Mouse (Mus musculus) intestine, postnatal 0 days (tissue): ENCODE data around the gene Pik3cb. TPM values are rescaled to one million over a fixed set of nuclear protein-coding genes. Genes with fewer than 3 reads are reported as not detected.

Experiments used
- ATAC-seq: fragments of 200-750 bp; cut with Nextera tagmentation; 2 replicates; pipeline ENCODE4 v1.8.0; 2017; ENCODE audit warnings: mild to moderate bottlenecking, moderate TSS enrichment, moderate library complexity
- H3K27ac ChIP-seq: fragments of 300-500 bp; sonication (generic); 2 replicates; pipeline ENCODE4 v1.5.1; 2014; ENCODE audit warnings: mild to moderate bottlenecking, low read depth, low read length, moderate library complexity
- H3K27me3 ChIP-seq: fragments of 300-500 bp; sonication (generic); replicated peaks from 2 replicates; pipeline ENCODE4 v1.6.1; 2014; ENCODE audit warnings: low read length, mixed read lengths; ENCODE audit not compliant: control insufficient read depth, insufficient read depth
- H3K36me3 ChIP-seq: fragments of 300-500 bp; sonication (generic); 2 replicates; pipeline ENCODE4 v1.6.1; 2014; ENCODE audit warnings: mild to moderate bottlenecking, moderate library complexity; ENCODE audit not compliant: control insufficient read depth, insufficient read depth
- H3K4me1 ChIP-seq: fragments of 300-500 bp; sonication (generic); replicated peaks from 2 replicates; pipeline ENCODE4 v1.6.1; 2014; ENCODE audit warnings: antibody characterized with exemption, low read length, mixed read lengths; ENCODE audit not compliant: control insufficient read depth, insufficient read depth
- H3K4me2 ChIP-seq: fragments of 300-500 bp; sonication (generic); replicated peaks from 2 replicates; pipeline ENCODE4 v1.6.1; 2014; ENCODE audit warnings: low read depth, mild to moderate bottlenecking, moderate library complexity
- H3K4me3 ChIP-seq: fragments of 300-500 bp; sonication (generic); 2 replicates; pipeline ENCODE4 v1.5.1; 2014; ENCODE audit warnings: low read depth, low read length
- H3K9ac ChIP-seq: fragments of 300-500 bp; sonication (generic); 2 replicates; pipeline ENCODE4 v1.6.1; 2014; ENCODE audit warnings: mild to moderate bottlenecking, low read depth, low read length
- H3K9me3 ChIP-seq: fragments of 300-500 bp; sonication (generic); 2 replicates; pipeline ENCODE4 v1.6.1; 2016; ENCODE audit warnings: mixed run types; ENCODE audit not compliant: control insufficient read depth
- CTCF ChIP-seq: sonication (generic); IDR thresholded peaks from 2 replicates; pipeline ENCODE4 v1.5.1; 2016; ENCODE audit warnings: low read depth, mild to moderate bottlenecking, control low read depth, antibody characterized with exemption, moderate library complexity
- WGBS: fragments of 180-500 bp; shearing (Covaris S2); extraction: QIAGEN DNeasy Blood & Tissue Kit; methylation state at CpG from one replicate; pipeline ENCODE4 v1.1.7; 2014; 5-methylcytosine and 5-hydroxymethylcytosine counted together
- polyA plus RNA-seq: library from polyadenylated mRNA; unstranded; fragments of >200 nt; fragmentation: Nextera tagmentation; extraction: Ambion mirVana; gene quantifications from 2 replicates; pipeline ENCODE4 v1.2.1, GENCODE M21; 2015

The Pik3cb gene
- polyA plus RNA-seq, 1 experiment from 2014 or later: 1.2 TPM

- H3K4me2 ChIP-seq: no peak overlapping the region
- H3K9me3 ChIP-seq: no peaks in the 10 kb centered on the region
- ATAC-seq: no peak
- H3K27ac ChIP-seq: no peak overlapping the region
- no peaks in the 10 kb centered on the region for H3K27me3 ChIP-seq
- WGBS: 78% methylated on average over 3 of the region's 3 CpGs
- H3K4me1 ChIP-seq: no peaks in the 10 kb centered on the region
- TF ChIP-seq CTCF: no peak
- H3K36me3 ChIP-seq: no peaks in the 10 kb centered on the region; the same call in 1 of the 2 replicates
- no peak overlapping the region for H3K4me3 ChIP-seq
- no peak overlapping the region for H3K9ac ChIP-seq
Measured at GRCm38 (mm10) chr9:99057751-99058150, 82.7 kb downstream of the Pik3cb start.

DNA sequence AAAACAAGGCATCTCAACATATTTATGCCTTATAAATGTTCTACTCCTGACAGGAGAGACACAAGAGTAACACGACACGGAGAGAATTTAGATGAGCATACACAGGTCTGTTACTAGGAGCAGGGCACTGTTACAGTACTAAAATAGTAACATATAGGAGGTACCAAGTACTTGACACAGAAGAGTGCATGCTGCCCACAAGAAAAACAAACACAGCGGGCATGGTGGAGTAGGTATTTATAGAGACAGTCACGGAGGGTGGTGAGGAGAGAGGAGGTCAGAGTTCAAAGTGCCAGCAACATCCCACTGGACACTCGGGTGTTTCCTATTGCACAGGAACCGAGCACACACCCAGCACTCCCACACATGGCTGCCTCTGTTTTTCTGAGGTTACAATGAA lies 90.7 kb downstream of the Pik3cb start:
- Histone ChIP-seq H3K27me3 (no peaks in the 10 kb centered on the region), H3K36me3 (0 out of 2 replicates have a peak, but pooled peaks cover 14% of the 10 kb centered on the region), H3K4me1 (no peaks in the 10 kb centered on the region), H3K27ac (no peak overlapping the region), H3K4me3 (no peak overlapping the region), H3K4me2 (no peak overlapping the region), H3K9me3 (no peaks in the 10 kb centered on the region), H3K9ac (no peak overlapping the region)
- WGBS: 55% methylated on average over 6 of the region's 6 CpGs
- TF ChIP-seq CTCF: no peak
- no peak for ATAC-seq

DNA sequence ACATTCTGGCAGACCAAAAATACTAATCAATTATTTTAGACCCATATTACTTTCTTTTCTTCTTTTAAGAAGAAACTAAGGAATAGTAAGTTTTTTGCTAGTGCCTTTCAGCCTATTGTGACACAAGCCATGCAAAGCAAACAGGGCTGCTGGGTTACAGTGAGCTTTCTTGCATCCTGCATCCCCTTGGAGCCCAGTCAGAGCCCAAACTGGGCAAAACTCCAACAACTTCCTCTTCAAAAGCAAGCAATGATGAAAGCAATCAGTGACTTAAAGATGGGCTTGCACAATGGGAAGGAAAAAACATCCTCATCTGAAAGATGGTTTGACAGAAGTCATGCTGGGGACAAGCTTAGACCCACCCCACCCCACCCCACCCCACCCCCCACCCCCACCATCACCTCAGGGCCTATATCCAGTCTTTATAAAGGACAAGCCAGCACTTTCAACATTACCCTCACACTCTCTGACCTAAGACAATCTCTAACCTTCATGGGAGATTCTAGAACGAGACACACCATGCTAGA lies 91.6 kb downstream of the Pik3cb start:
- Histone ChIP-seq H3K9ac (no peak overlapping the region), H3K27me3 (no peaks in the 10 kb centered on the region), H3K27ac (no peak overlapping the region), H3K36me3 (0 out of 2 replicates have a peak, but pooled peaks cover 14% of the 10 kb centered on the region), H3K4me1 (no peaks in the 10 kb centered on the region), H3K4me3 (no peak overlapping the region), H3K4me2 (no peak overlapping the region), H3K9me3 (no peaks in the 10 kb centered on the region)
- 82% methylated on average over 1 of the region's 1 CpGs for WGBS
- ATAC-seq: no peak
- TF ChIP-seq CTCF: no peak

GRCm38 (mm10) chr9:99044761-99045160 lies 95.7 kb downstream of the Pik3cb start:
- Histone ChIP-seq H3K4me3 (no peak overlapping the region), H3K27me3 (no peaks in the 10 kb centered on the region), H3K4me2 (no peak overlapping the region), H3K9me3 (no peaks in the 10 kb centered on the region), H3K36me3 (peaks cover 9% of the 10 kb centered on the region; the same call in 1 of the 2 replicates), H3K27ac (no peak overlapping the region), H3K9ac (no peak overlapping the region), H3K4me1 (no peaks in the 10 kb centered on the region)
- no peak for TF ChIP-seq CTCF
- 86% methylated on average over 8 of the region's 8 CpGs for WGBS
- no peak for ATAC-seq

- Histone ChIP-seq H3K9me3 (no peaks in the 10 kb centered on the region), H3K4me3 (no peak overlapping the region), H3K36me3 (peaks cover 9% of the 10 kb centered on the region), H3K27ac (no peak overlapping the region), H3K4me2 (no peak overlapping the region), H3K27me3 (no peaks in the 10 kb centered on the region), H3K4me1 (no peaks in the 10 kb centered on the region), H3K9ac (no peak overlapping the region)
- ATAC-seq: no peak
- 75% methylated on average over 4 of the region's 4 CpGs for WGBS
- no peak for TF ChIP-seq CTCF
Measured at GRCm38 (mm10) chr9:99042641-99043040, 97.8 kb downstream of the Pik3cb start.

DNA sequence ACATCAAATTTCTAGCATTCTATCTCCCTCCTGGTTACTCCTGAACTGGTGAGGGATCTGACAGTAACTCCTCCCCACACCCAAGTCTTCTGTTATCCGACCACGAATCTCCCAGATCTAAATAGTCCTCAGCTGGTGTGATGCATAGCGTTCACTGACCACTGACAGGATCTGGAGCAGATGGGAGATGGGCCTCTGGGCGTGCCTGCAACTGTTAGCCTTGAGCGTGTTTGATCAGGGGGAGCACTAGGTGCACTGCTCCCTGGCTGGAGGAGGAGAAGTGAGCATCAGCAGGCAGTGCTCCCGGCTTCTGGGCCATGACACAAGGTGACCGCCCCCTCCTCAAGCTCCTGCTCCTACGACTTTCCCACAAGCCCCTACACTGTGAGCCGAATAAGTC lies 98.4 kb downstream of the Pik3cb start:
- H3K4me3 ChIP-seq: no peak overlapping the region
- H3K4me2 ChIP-seq: no peak overlapping the region
- H3K27ac ChIP-seq: no peak overlapping the region
- peak; percentile 33; the same call in 1 of the 2 replicates for ATAC-seq
- no peak for TF ChIP-seq CTCF
- no peaks in the 10 kb centered on the region for H3K4me1 ChIP-seq
- no peaks in the 10 kb centered on the region for H3K27me3 ChIP-seq
- no peaks in the 10 kb centered on the region for H3K9me3 ChIP-seq
- WGBS: 52% methylated on average over 9 of the region's 9 CpGs
- peaks cover 9% of the 10 kb centered on the region for H3K36me3 ChIP-seq
- no peak overlapping the region for H3K9ac ChIP-seq
